Mouse (Mus musculus) spleen, postnatal 14 days (tissue): ENCODE data around the gene Cfap20.
A peak's percentile ranks its signal among the peaks of the same experiment; 100 is the strongest.

Experiments
- DNase-seq, 2 experiments: peaks; one replicate each; pipeline ENCODE4 v3.0.0; 2021 to 2022; ENCODE audit warnings: low spot score in 2 of 2

Gene Cfap20

GRCm38 (mm10) chr8:95434686-95435439 lies at the start of gene Cfap20:
Gene Cfap20 (minus strand): TSS chr8:95434869.
- peak; percentile 98 to 99 for DNase-seq

GRCm38 (mm10) chr8:95470008-95470407 lies 35.3 kb upstream of the Cfap20 start:
- DNase-seq = no peak

DNA sequence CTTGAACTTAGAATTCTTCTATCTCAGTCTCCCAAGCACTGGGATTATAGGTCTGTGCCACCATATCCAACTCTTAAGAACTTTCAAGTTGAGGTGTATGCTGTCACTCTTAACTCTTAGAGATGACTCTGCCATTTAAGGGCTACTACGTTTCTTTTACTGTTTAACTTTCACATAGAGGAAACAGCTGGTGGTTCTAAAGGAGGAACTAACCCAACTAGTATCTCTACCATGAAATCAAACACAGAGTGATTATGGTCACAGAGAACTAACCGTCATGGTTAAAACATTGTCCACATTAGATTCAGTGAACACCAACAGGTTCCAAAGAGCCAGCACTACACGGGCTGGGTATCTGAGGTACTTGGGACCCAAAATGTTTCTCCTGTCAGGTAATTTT lies 34.3 kb upstream of the Cfap20 start:
- no peak for DNase-seq

DNA sequence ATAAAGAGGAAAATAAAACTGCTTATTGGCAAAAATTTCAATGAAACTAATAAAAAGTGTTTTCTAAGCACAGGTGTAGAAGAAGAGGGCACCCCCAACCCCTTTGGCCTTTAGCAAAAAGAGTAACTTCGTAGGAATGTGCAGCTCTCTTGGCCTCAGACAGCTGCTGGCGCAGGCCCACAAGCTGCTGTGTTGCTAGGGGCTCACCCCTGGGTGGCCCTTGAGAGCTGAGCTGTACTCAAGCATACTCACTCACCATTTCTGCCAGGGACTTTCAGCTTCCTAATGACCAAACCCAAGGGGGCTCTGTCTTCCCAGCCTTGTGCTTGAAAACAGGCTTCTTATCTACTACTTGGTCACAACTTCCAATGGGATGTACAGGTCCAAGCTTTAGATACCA lies 31.9 kb upstream of the Cfap20 start:
- DNase-seq = no peak

DNA sequence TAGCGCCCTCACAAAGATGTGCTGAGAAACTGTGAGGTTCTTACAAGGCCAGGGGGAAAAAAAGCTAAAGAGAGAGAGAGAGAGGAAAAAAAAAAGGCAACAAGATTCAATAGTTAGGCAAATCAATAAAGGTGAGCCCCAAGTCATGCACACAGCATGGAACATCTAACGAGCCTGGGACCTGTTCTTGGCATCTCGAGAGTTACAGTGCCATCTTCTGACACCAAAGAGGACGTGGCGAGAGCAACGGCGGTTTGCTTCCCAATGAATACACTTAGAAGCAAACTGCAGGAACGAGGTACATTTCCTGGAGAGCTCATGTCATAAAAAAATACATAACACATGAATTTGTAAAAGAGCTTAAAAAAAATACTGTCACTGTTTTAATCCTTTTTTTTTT lies 17.8 kb upstream of the Cfap20 start:
- DNase-seq = no peak

DNA sequence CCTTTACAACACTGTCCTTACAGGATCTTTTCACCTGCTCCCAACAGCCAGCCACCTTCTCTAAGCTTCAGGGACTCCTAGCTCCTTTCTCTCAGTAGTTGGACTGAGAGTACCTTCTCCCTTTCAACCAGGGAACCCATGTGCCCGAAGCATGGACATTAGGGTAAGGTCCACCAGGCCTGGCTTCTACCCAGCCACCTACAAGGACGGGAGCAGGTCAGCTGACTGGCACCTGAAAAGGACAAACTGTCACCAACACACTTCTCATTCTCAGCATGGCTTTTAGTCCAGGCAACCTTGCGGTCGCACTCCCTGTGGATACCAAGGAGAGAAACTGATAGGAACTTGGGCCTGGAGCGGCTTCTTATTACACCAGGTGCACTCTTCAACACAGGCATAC lies 15.6 kb upstream of the Cfap20 start:
- no peak for DNase-seq

- DNase-seq = no peak
Observed at GRCm38 (mm10) chr8:95447661-95448060, 13.0 kb upstream of the Cfap20 start.

GRCm38 (mm10) chr8:95445042-95445441 lies 10.4 kb upstream of the Cfap20 start:
- DNase-seq = no peak

- no peak for DNase-seq
Observed at GRCm38 (mm10) chr8:95441491-95442039, 6.9 kb upstream of the Cfap20 start.

- no peak for DNase-seq
Observed at GRCm38 (mm10) chr8:95440168-95440709, 5.6 kb upstream of the Cfap20 start.

- DNase-seq = no peak
Observed at GRCm38 (mm10) chr8:95439421-95439820, 4.8 kb upstream of the Cfap20 start.

DNA sequence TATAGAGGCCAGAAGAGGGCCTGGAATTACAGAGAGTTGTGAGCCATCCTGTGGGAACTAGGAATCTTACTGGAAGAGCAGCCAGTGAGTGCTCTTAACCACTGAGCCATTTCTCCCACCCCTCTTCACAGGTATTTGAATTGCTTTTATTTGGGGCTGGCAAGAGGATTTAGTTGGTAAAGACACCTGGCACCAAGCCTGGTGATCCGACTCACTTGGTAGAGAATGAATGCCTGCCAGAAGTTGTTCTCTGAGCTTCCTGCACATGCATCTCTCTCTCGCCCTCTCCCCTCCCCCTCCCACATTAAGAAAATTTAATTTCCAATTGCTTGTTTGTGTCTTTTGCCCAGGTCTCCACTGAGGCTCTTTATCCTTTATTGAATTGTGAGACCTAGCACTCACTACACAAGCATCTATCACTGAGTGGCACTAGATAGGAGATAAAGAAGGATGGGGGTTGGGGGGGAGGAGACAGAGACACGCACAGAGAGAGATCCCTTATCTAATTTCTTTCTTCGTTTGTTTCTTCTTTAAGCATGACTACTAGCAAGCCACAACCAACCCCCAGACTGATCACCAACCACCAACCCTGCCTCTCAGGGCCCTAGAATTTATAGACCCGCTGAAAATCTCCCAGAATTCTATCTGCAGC lies 2.8 kb upstream of the Cfap20 start:
- no peak for DNase-seq

DNA sequence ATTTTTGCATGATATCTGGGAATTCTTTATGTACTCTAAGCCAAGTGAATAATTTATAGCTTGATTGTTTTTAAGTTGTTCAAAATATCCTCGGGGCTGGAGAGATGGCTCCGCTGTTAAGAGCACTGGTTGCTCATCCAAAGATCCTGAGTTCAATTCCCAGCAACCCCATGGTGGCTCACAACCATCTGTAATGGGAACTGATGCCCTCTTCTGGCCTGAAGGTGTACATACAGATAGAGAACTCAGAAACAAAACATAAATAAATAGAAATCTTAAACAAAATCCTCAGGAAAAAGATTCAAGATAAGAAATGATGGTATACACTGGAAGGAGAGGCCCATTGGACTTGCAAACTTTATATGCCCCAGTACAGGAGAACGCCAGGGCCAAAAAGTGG lies 1.3 kb upstream of the Cfap20 start:
- DNase-seq = no peak

DNA sequence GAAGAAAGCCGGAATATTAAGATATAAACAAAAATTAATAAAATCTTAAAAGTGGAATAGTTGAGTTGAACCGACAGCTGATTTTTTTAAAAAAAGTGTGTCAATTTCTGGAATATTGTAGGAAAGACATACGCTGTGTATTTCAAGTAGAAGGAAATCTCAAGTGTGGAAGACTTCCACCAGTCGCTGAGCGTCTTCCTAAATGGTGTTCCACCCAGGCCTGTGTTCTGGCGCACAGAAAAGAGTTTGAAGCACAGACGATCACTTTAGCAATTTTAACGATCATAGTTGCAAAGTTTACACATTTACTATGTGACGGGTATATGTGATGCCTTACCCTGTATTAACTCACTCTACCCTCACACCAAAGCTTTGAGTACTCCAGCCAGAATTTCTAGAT lies 802 bp upstream of the Cfap20 start:
- DNase-seq = no peak

DNA sequence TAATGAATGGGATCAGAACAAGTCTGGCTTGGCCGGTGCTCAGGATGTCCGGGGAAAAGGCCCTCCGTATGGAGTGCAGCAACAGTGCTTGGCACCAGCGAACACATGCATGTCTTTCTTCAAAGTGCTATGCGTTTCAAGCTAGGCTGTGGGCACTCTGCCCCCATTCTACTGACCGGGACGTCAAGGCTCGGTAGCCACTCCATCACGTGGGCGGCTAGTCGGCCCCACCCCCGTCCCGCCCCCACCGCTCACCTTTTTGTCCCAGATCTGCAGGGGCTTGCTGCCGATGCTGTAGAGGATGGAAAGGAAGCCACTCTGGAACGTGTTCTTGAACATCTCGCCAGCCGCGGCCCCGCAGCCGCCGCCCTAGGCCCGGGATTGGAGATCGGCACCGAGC lies 436 bp downstream of the Cfap20 start:
- no peak for DNase-seq

DNA sequence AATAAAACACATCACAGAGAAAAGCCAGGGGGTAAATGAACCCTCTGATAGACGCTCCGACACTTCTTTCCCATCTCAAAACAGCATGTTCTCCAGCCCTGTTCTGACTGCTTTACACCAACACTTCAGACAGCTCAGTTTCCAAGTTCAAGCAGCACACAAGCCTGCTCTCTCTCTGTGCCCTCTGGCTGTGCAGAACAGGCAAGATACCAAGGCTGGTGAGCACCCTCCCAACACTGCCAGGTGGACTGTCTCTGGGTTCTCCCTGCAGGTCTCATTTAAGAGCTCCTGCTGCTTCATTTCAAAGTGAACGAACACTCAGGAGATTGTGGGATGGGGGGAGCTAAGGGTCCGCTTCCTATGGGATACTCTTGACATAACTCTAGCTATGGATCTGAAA lies 1.5 kb downstream of the Cfap20 start:
- no peak for DNase-seq

- DNase-seq = no peak
Observed at GRCm38 (mm10) chr8:95432471-95432870, 2.2 kb downstream of the Cfap20 start.

GRCm38 (mm10) chr8:95429945-95430344 lies 4.7 kb downstream of the Cfap20 start:
- DNase-seq = no peak

DNA sequence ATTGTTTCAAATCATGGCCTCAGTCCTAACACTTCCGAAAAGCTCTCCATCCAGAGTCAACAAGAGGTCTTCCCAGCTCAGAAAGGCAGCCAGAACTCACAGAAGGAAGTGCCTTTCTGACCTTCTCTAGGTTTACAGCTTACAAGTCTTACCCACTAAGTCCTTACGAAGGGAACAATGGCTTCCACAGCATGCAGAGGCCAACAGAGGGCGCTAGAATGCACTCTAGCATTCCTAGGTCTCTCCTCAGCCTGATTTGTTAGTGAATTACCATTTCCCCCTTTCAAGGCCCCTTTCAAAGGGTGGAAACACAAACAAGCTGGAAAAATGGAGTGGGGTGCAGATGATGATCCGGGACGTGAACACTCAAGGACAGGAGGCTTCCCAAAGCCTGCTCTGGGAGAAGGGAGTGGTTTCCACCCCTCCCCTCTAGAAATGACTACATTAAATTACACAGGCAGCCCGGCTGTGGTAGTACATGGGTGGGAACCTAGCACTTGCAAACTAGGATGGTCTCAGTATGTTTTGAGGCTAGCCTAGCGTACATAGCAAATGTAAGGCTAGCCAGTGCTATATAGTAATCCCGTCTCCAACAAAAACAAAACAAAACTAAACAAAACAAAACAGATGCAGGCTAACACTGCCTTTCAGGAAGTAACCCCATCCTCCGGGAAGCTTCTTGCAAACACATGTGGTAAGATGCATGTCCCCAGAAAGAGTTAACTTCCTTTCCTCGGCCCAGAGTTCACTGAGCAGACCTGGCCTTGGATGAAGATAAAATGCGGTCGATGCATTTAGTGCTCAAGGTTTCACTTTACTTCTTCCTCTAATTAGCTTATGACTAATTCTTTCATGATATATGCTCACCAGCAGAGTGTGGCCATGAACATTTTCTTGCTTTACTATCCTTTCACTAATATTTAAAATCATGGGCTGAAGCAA lies 6.8 kb downstream of the Cfap20 start:
- peak; percentile 36 to 61 for DNase-seq

DNA sequence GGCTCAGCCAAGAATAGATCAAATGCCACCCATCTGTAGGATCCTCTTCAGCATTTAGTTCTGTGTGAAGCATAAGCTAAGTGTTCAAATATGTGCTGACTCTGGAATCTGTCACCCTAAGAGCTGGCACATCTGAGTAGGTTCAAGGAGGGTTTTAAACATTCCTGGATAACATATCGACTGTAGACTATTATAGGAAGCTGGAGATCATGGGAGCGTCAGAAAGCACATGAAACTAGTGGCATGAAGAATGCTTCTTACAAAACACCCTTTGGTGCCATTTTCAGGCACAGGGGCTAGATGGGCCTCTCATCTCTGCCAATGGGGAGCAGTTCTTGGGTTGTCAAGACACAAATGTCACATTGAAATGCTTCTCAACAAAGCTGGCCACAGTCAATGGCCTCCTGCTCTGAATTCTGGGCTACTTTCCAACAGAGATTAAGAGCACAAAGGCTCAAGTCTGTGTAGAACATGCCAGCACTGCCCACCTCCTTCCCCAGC lies 7.8 kb downstream of the Cfap20 start:
- no peak for DNase-seq

- DNase-seq = no peak
Observed at GRCm38 (mm10) chr8:95424682-95425081, 10.0 kb downstream of the Cfap20 start.
